Comparison of ENCODE assay signal across 8 mouse cellular contexts in the genomic region with DNA sequence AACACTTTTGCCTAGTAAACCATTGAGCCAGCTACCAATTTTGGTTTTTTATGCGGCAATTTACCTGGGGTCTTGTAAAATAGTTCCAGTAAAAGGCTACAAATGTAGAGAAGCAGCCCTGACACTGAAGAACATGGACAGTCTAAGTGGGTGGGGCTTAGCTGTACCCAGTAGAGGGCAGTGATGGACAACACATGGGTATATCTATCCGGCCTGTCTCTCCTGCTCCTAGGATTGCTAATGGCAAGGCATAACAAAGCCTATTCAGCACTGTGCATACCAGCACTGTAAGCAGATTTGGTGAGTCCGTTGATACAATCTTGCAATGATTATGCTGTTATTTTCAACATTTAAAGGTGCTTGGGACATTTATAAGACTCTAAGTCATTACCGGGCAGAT. TPM values are rescaled to one million over a fixed set of nuclear protein-coding genes. Genes with fewer than 3 reads are reported as not detected.
DNase-seq lines count a peak whose midpoint lies in the region; ATAC-seq and TF ChIP-seq lines count a peak whose summit lies in the region.

No protein-coding gene starts in this region.

- H3K9ac ChIP-seq in forebrain, embryonic 11.5 days (ENCODE audit: low read length) = no peak overlapping the region
- no peak overlapping the region for H3K9ac ChIP-seq in hindbrain, embryonic 12.5 days
- no peak overlapping the region for H3K9ac ChIP-seq in midbrain, postnatal 0 days (replicated peaks; ENCODE audit: low read length, poor library complexity, severe bottlenecking)

- no peaks in the 10 kb centered on the region for H3K27me3 ChIP-seq in forebrain, embryonic 11.5 days (ENCODE audit: control insufficient read depth, insufficient read depth, low read length)
- no peaks in the 10 kb centered on the region for H3K27me3 ChIP-seq in forebrain, embryonic 10.5 days (ENCODE audit: poor library complexity, severe bottlenecking)
- H3K27me3 ChIP-seq in hindbrain, embryonic 12.5 days = no peaks in the 10 kb centered on the region
- H3K27me3 ChIP-seq in midbrain, postnatal 0 days (ENCODE audit: insufficient read depth, low read length) = no peaks in the 10 kb centered on the region

- peak; percentile 67 for TF ChIP-seq CTCF in midbrain, postnatal 0 days (IDR thresholded peaks at IDR 0.05)

- H3K27ac ChIP-seq in forebrain, embryonic 11.5 days (ENCODE audit: low read depth, low read length) = no peak overlapping the region
- H3K27ac ChIP-seq in forebrain, embryonic 10.5 days = no peak overlapping the region
- H3K27ac ChIP-seq in hindbrain, embryonic 12.5 days = no peak overlapping the region
- no peak overlapping the region for H3K27ac ChIP-seq in midbrain, postnatal 0 days (ENCODE audit: low read depth, low read length)

- no peaks in the 10 kb centered on the region for H3K36me3 ChIP-seq in forebrain, embryonic 11.5 days (ENCODE audit: control insufficient read depth, insufficient read depth, low read length)
- no peaks in the 10 kb centered on the region for H3K36me3 ChIP-seq in forebrain, embryonic 10.5 days (replicated peaks)
- no peaks in the 10 kb centered on the region for H3K36me3 ChIP-seq in hindbrain, embryonic 12.5 days
- no peaks in the 10 kb centered on the region for H3K36me3 ChIP-seq in midbrain, postnatal 0 days (ENCODE audit: insufficient read depth, low read length)

- 45% methylated on average over 4 of the region's 4 CpGs for WGBS in forebrain, embryonic 11.5 days
- 52% methylated on average over 4 of the region's 4 CpGs for WGBS in forebrain, embryonic 10.5 days
- whole genome bisulfite sequencing in hindbrain, embryonic 12.5 days = 49% methylated on average over 4 of the region's 4 CpGs
- WGBS in midbrain, postnatal 0 days = 53% methylated on average over 4 of the region's 4 CpGs

- ATAC-seq in forebrain, embryonic 11.5 days (replicated peaks; ENCODE audit: low FRiP score) = peak; percentile 86
- ATAC-seq in hindbrain, embryonic 12.5 days (ENCODE audit: low FRiP score) = peak; percentile 79
- peak; percentile 64; the same call in 1 of the 2 replicates for ATAC-seq in midbrain, postnatal 0 days (ENCODE audit: low FRiP score)
- ATAC-seq in activated CD4-positive, CD25-positive, alpha-beta regulatory T cell, adult 4 months = no peak

- H3K4me2 ChIP-seq in forebrain, embryonic 11.5 days (ENCODE audit: low read depth, low read length, severe bottlenecking) = no peak overlapping the region
- no peak overlapping the region for H3K4me2 ChIP-seq in hindbrain, embryonic 12.5 days (replicated peaks)
- no peak overlapping the region for H3K4me2 ChIP-seq in midbrain, postnatal 0 days (ENCODE audit: low read depth, low read length, poor library complexity, severe bottlenecking)

- no peaks in the 10 kb centered on the region for H3K9me3 ChIP-seq in forebrain, embryonic 11.5 days (ENCODE audit: control insufficient read depth, low read length)
- H3K9me3 ChIP-seq in forebrain, embryonic 10.5 days = no peaks in the 10 kb centered on the region
- no peaks in the 10 kb centered on the region for H3K9me3 ChIP-seq in hindbrain, embryonic 12.5 days (replicated peaks)
- H3K9me3 ChIP-seq in midbrain, postnatal 0 days (ENCODE audit: low read length) = no peaks in the 10 kb centered on the region

- H3K4me1 ChIP-seq in forebrain, embryonic 11.5 days (replicated peaks; ENCODE audit: control insufficient read depth, insufficient read depth, low read length) = no peaks in the 10 kb centered on the region
- H3K4me1 ChIP-seq in forebrain, embryonic 10.5 days = peaks cover 6% of the 10 kb centered on the region; the same call in 1 of the 2 replicates
- H3K4me1 ChIP-seq in hindbrain, embryonic 12.5 days = no peaks in the 10 kb centered on the region
- H3K4me1 ChIP-seq in midbrain, postnatal 0 days (ENCODE audit: insufficient read depth, low read length) = no peaks in the 10 kb centered on the region

- no peak for DNase-seq in forebrain, embryonic 11.5 days (ENCODE audit: low spot score)
- no peak for DNase-seq in forebrain, embryonic 10.5 days (ENCODE audit: extremely low spot score, low spot score)
- DNase-seq in A20 (ENCODE audit: low read depth, low spot score) = peak; percentile 55
- peak; percentile 65 to 70 for DNase-seq in cerebellum, postnatal 14 days
- peak; percentile 67 for DNase-seq in liver
- DNase-seq in midbrain, postnatal 0 days (ENCODE audit: low spot score) = peak; percentile 60

- H3K4me3 ChIP-seq in forebrain, embryonic 11.5 days (ENCODE audit: low read depth, low read length) = no peak overlapping the region
- H3K4me3 ChIP-seq in forebrain, embryonic 10.5 days = no peak overlapping the region
- H3K4me3 ChIP-seq in hindbrain, embryonic 12.5 days = no peak overlapping the region
- no peak overlapping the region for H3K4me3 ChIP-seq in midbrain, postnatal 0 days (ENCODE audit: low read depth, low read length)

RNA-seq across cellular contexts. Expression of a gene that starts 12.4 kb away (rescaled TPM):
- polyA plus RNA-seq in forebrain, embryonic 11.5 days (2014; fragmentation: Nextera tagmentation; extraction: Ambion mirVana) = 87.8 and 96.1 TPM in 2 replicates
- polyA plus RNA-seq in forebrain, embryonic 10.5 days (2016; fragmentation: Nextera tagmentation; extraction: Ambion mirVana) = 89.3 and 93.9 TPM in 2 replicates
- polyA plus RNA-seq in hindbrain, embryonic 12.5 days (2016; fragmentation: Nextera tagmentation; extraction: Ambion mirVana) = 84.3 and 95.0 TPM in 2 replicates
- 31.2 and 31.8 TPM in 2 replicates for total RNA-seq in midbrain, postnatal 0 days (2014; rRNA removed)
- polyA plus RNA-seq in midbrain, postnatal 0 days (2015; fragmentation: Nextera tagmentation; extraction: Ambion mirVana) = 28.3 and 31.3 TPM in 2 replicates
- polyA plus RNA-seq in activated CD4-positive, CD25-positive, alpha-beta regulatory T cell, adult 4 months (2017; shearing (Covaris generic)) = 10 to 100 TPM; 56.8 to 58.3 TPM

RNA-seq across cellular contexts. Expression of a gene that starts 34.6 kb away (rescaled TPM):
- polyA plus RNA-seq in forebrain, embryonic 11.5 days (2014; fragmentation: Nextera tagmentation; extraction: Ambion mirVana) = 54.2 and 57.9 TPM in 2 replicates
- 49.4 and 50.5 TPM in 2 replicates for polyA plus RNA-seq in forebrain, embryonic 10.5 days (2016; fragmentation: Nextera tagmentation; extraction: Ambion mirVana)
- polyA plus RNA-seq in hindbrain, embryonic 12.5 days (2016; fragmentation: Nextera tagmentation; extraction: Ambion mirVana) = 62.5 and 65.1 TPM in 2 replicates
- total RNA-seq in midbrain, postnatal 0 days (2014; rRNA removed) = 50.0 and 66.3 TPM in 2 replicates
- 110 and 124 TPM in 2 replicates for polyA plus RNA-seq in midbrain, postnatal 0 days (2015; fragmentation: Nextera tagmentation; extraction: Ambion mirVana)
- polyA plus RNA-seq in activated CD4-positive, CD25-positive, alpha-beta regulatory T cell, adult 4 months (2017; shearing (Covaris generic)) = 1 to 10 TPM; 8.5 to 9.2 TPM

Comparison
In these comparisons a context has a peak if more than half of its experiments do, and no peak if none do; other contexts are left out.
1. DNase-seq: peak in A20 (single experiment), cerebellum, postnatal 14 days (2 of 2), liver (single experiment) and midbrain, postnatal 0 days (single experiment); none in forebrain, embryonic 11.5 days (single experiment) and forebrain, embryonic 10.5 days (single experiment).